Mouse (Mus musculus): ENCODE measurements around the gene Atp1a2. TPM values are rescaled to one million over a fixed set of nuclear protein-coding genes. Genes with fewer than 3 reads are reported as not detected.

Atp1a2 gene
- polyA plus RNA-seq (2015; fragmentation: Nextera tagmentation; extraction: Ambion mirVana): 2.2 and 2.9 TPM in 2 replicates

DNA sequence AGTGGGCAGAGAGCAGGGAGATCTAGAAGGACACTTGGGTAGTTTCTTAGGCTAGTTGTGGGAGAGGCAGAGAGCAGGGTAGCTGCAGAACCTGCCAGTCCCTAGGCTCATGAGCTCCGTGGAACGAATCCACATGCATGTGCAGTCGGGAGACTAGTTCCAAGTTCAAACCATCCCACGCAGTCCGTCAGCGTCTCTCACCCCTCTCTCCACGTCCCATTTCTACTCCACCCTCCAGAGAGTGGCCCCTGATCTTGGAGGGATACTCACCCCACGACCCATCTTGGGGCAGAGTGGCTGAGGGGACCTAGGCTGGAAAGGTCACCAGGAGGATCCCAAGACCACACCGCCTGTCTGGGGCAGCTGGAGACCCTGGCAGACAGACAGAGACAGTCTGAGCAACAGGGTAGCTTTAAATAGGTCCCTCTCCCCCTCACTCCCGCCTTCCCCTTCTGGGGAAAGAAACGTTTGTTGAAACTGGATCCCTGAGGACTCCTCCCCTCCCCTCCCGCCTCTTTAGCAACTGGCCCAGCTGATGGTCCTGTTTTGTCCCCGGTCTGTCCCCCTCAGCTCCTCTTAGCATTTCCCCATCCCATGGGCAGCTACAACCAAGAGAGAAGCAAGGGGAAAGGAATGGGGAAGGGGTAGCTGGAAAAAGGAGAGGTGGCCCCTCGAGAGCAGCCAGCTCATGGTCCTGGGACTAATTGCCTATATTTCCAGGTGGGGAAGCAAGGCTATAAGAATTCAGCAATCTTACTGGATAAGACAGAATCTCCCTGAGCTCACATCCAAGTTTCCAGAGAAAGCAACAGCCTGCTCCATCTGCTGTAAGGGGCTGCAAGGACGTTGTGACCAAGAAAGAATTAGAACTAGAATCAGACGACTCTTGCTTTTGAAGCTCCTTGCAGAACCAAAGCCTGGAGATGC is at the start of gene Atp1a2:
Atp1a2 (minus strand) TSS at position 454 of the 927 bp plus-strand sequence.
- Histone ChIP-seq H3K4me3 (replicated peaks) (peak within 1 kb of the TSS; percentile 27), H3K36me3 (no peaks in the 10 kb centered on the region), H3K27me3 (no peaks in the 10 kb centered on the region; the same call in 1 of the 2 replicates), H3K4me1 (peaks cover 51% of the 10 kb centered on the region), H3K27ac (peak within 1 kb of the TSS; percentile 63), H3K9ac (no peak within 1 kb of the TSS), H3K9me3 (replicated peaks) (no peaks in the 10 kb centered on the region), H3K4me2 (peak within 1 kb of the TSS; percentile 56)
- WGBS: 6% methylated on average over 16 of the region's 16 CpGs
- peak; percentile 76 for ATAC-seq (replicated peaks; ENCODE audit: low FRiP score)

DNA sequence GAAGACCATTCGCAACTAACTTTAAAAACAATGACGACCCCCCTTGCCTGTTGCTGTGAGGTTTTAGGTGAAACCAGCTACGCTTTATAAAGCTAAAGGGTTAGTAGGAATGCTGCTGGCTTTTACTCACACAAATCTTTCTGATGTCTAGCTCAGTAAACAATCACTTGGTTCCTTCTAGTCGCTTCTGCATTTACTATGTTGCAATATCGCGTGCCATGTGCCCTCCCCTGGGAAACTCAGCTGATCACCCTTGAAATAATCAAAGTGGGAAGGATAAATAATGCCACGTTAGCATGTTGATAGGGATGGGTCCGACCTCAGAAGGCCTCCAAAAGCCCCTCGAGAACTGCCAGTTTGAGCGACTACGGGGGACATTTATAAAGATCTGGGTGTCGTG is 49.5 kb upstream of the Atp1a2 start:
- Histone ChIP-seq H3K36me3 (no peaks in the 10 kb centered on the region), H3K4me1 (peaks cover 23% of the 10 kb centered on the region), H3K4me3 (replicated peaks) (no peak overlapping the region), H3K9ac (no peak overlapping the region), H3K27me3 (peaks cover 36% of the 10 kb centered on the region), H3K9me3 (replicated peaks) (no peaks in the 10 kb centered on the region), H3K27ac (no peak overlapping the region), H3K4me2 (no peak overlapping the region)
- WGBS: 88% methylated on average over 12 of the region's 12 CpGs
- ATAC-seq (replicated peaks; ENCODE audit: low FRiP score): no peak

GRCm38 (mm10) chr1:172346707-172347106 is 48.8 kb upstream of the Atp1a2 start:
- ATAC-seq (replicated peaks; ENCODE audit: low FRiP score): no peak
- Histone ChIP-seq H3K4me2 (no peak overlapping the region), H3K27ac (no peak overlapping the region), H3K4me3 (replicated peaks) (no peak overlapping the region), H3K9ac (no peak overlapping the region), H3K9me3 (replicated peaks) (no peaks in the 10 kb centered on the region), H3K4me1 (peaks cover 21% of the 10 kb centered on the region), H3K36me3 (no peaks in the 10 kb centered on the region), H3K27me3 (peaks cover 37% of the 10 kb centered on the region)
- 75% methylated on average over 10 of the region's 10 CpGs for WGBS

GRCm38 (mm10) chr1:172344820-172345219 is 47.0 kb upstream of the Atp1a2 start:
- Histone ChIP-seq H3K36me3 (no peaks in the 10 kb centered on the region), H3K4me3 (replicated peaks) (no peak overlapping the region), H3K9ac (no peak overlapping the region), H3K27ac (no peak overlapping the region), H3K27me3 (peaks cover 33% of the 10 kb centered on the region), H3K4me2 (no peak overlapping the region), H3K4me1 (peaks cover 14% of the 10 kb centered on the region), H3K9me3 (replicated peaks) (no peaks in the 10 kb centered on the region)
- no peak for ATAC-seq (replicated peaks; ENCODE audit: low FRiP score)
- 80% methylated on average over 7 of the region's 7 CpGs for WGBS

GRCm38 (mm10) chr1:172343914-172344313 is 46.0 kb upstream of the Atp1a2 start:
- Histone ChIP-seq H3K9me3 (replicated peaks) (no peaks in the 10 kb centered on the region), H3K36me3 (no peaks in the 10 kb centered on the region), H3K4me3 (replicated peaks) (no peak overlapping the region), H3K27me3 (peaks cover 39% of the 10 kb centered on the region), H3K4me2 (no peak overlapping the region), H3K27ac (no peak overlapping the region), H3K4me1 (peaks cover 11% of the 10 kb centered on the region), H3K9ac (no peak overlapping the region)
- no peak for ATAC-seq (replicated peaks; ENCODE audit: low FRiP score)
- 61% methylated on average over 3 of the region's 3 CpGs for WGBS

DNA sequence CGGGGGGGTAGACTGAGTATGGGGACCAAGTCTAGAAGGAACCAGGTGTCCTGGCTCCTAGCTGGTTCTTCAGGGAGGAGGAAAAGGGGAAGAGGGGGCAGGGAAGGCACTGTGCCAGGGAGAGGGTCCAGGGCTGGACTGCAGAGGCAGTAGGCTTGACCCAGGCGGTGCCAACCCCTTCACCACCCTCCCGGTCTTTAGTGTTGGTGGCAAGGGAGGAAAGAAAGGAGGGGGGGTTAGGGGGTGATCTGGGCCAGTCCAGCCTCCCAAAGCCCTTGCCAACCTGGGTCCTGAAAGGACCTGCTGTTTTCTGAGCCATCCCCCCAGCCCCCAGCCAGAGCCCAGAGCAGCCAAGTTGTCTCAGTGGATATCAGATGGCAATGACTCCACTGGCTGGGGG is 44.9 kb upstream of the Atp1a2 start:
- Histone ChIP-seq H3K9ac (no peak overlapping the region), H3K9me3 (replicated peaks) (no peaks in the 10 kb centered on the region), H3K27ac (no peak overlapping the region), H3K4me3 (replicated peaks) (no peak overlapping the region), H3K27me3 (peaks cover 48% of the 10 kb centered on the region), H3K4me1 (peaks cover 11% of the 10 kb centered on the region), H3K36me3 (no peaks in the 10 kb centered on the region), H3K4me2 (no peak overlapping the region)
- ATAC-seq (replicated peaks; ENCODE audit: low FRiP score): no peak
- WGBS: 91% methylated on average over 3 of the region's 3 CpGs

- Histone ChIP-seq H3K4me3 (replicated peaks) (peak overlapping the region; percentile 52), H3K27ac (no peak overlapping the region), H3K9ac (0 out of 2 replicates have a peak overlapping the region, but pooled peaks have one; percentile 29), H3K9me3 (replicated peaks) (no peaks in the 10 kb centered on the region), H3K27me3 (peaks cover 52% of the 10 kb centered on the region), H3K4me1 (peaks cover 11% of the 10 kb centered on the region), H3K36me3 (no peaks in the 10 kb centered on the region), H3K4me2 (peak overlapping the region; percentile 83)
- peak; percentile 26; the same call in 1 of the 2 replicates for ATAC-seq (replicated peaks; ENCODE audit: low FRiP score)
- WGBS: 19% methylated on average over 10 of the region's 10 CpGs
Observed at GRCm38 (mm10) chr1:172341386-172341785, 43.5 kb upstream of the Atp1a2 start.

DNA sequence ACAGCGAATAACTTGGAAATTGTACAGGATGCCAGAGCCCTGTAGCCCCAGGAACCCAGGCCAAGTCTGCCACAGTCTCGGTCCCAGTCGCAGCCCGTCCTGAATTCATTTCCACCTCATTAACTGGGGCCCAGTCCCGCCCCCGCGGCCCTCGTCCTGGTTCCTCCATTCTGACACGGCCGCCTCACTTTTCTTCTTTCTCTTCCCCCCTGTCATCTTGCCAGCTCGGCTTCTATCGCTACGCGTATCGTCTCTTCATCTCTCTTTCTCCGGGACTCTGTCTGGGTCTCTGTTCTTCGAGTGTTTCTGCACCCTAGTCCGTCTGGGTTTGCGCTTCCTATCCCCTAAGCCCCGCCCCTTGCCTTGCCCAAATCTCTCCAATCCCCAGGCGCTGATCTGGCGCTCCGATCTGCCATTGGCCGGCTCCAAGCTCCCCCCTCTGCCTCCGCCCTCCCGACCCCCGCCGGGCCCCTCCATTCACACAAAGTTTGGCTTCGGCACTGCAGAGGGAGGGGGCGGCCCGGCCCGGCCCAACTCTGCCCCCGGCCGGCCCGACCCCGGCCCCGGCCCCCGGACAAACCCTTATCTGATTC is 43.0 kb upstream of the Atp1a2 start, which contains the start of gene Kcnj10:
Kcnj10 (plus strand) TSS at position 482 of the 593 bp plus-strand sequence.
- H3K4me1 ChIP-seq: peaks cover 11% of the 10 kb centered on the region
- peak; percentile 95 for ATAC-seq (replicated peaks; ENCODE audit: low FRiP score)
- peak within 1 kb of the TSS; percentile 83 for H3K4me2 ChIP-seq
- WGBS: 3% methylated on average over 38 of the region's 38 CpGs
- H3K9ac ChIP-seq: peak within 1 kb of the TSS; percentile 29; the same call in 1 of the 2 replicates
- peaks cover 52% of the 10 kb centered on the region for H3K27me3 ChIP-seq
- H3K27ac ChIP-seq: no peak within 1 kb of the TSS
- H3K9me3 ChIP-seq (replicated peaks): no peaks in the 10 kb centered on the region
- no peaks in the 10 kb centered on the region for H3K36me3 ChIP-seq
- H3K4me3 ChIP-seq (replicated peaks): peak within 1 kb of the TSS; percentile 52

DNA sequence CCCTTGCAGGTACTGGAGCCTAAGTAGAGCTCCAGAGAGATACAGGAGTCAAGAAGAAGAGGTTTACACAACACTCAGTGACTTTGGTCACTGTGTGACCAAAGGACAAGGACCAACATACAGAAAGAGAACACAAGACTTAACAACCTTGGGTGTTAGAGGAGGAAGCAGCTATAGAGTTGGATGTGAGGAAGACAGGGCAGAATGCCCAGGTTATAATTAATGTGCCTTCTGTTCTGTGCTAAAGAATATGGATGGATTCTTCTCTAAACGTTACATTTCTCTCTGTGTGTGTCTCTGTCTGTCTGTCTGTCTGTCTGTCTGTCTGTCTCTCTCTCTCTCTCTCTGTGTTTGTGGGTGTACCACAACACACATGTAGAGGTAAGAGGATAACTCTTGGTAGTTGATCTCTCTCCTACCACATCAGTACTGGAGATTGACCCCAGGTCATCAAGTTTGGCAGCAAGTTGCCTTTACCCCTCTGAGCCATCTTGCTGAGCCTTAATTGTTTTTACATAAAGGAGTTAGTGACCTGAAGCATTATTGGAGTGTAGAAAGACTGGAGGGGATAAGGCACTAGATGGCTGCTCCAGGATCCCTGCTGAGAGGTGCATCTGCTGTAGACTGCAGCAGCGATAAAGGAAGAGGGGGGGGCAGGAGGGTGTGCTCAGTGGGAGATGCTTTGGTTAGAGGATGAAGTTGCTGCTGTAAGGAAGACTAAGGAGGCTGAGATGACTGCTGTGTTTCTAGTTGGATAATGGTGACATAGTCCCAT is 39.7 kb upstream of the Atp1a2 start:
- Histone ChIP-seq H3K27ac (no peak overlapping the region), H3K27me3 (peaks cover 50% of the 10 kb centered on the region), H3K4me2 (no peak overlapping the region), H3K9me3 (replicated peaks) (no peaks in the 10 kb centered on the region), H3K4me3 (replicated peaks) (no peak overlapping the region), H3K36me3 (no peaks in the 10 kb centered on the region), H3K9ac (no peak overlapping the region), H3K4me1 (peaks cover 11% of the 10 kb centered on the region)
- WGBS: 48% methylated on average over 2 of the region's 2 CpGs
- no peak for ATAC-seq (replicated peaks; ENCODE audit: low FRiP score)

- ATAC-seq (replicated peaks; ENCODE audit: low FRiP score): no peak
- Histone ChIP-seq H3K4me3 (replicated peaks) (no peak overlapping the region), H3K27ac (no peak overlapping the region)
Observed at GRCm38 (mm10) chr1:172335804-172336203, 37.9 kb upstream of the Atp1a2 start.

GRCm38 (mm10) chr1:172333512-172333911 is 35.6 kb upstream of the Atp1a2 start:
- H3K27me3 ChIP-seq: peaks cover 55% of the 10 kb centered on the region
- H3K4me3 ChIP-seq (replicated peaks): no peak overlapping the region
- H3K4me1 ChIP-seq: no peaks in the 10 kb centered on the region
- H3K36me3 ChIP-seq: no peaks in the 10 kb centered on the region
- no peak overlapping the region for H3K27ac ChIP-seq
- ATAC-seq (replicated peaks; ENCODE audit: low FRiP score): no peak; the same call in 1 of the 2 replicates
- H3K9ac ChIP-seq: no peak overlapping the region
- no peak overlapping the region for H3K4me2 ChIP-seq
- WGBS: 19% methylated on average over 3 of the region's 3 CpGs
- H3K9me3 ChIP-seq (replicated peaks): no peaks in the 10 kb centered on the region

More at GRCm38 (mm10) chr1:172335804-172336203, 37.9 kb upstream of the Atp1a2 start:
- Histone ChIP-seq H3K9me3 (replicated peaks) (no peaks in the 10 kb centered on the region), H3K4me2 (no peak overlapping the region), H3K4me1 (peaks cover 6% of the 10 kb centered on the region), H3K27me3 (peaks cover 48% of the 10 kb centered on the region), H3K36me3 (no peaks in the 10 kb centered on the region), H3K9ac (no peak overlapping the region)
- 77% methylated on average over 15 of the region's 15 CpGs for WGBS

Data from kidney, embryonic 15.5 days (tissue).